Mouse (Mus musculus): ENCODE measurements around the gene Arhgap40.

GRCm38 (mm10) chr2:158596803-158597202 lies 84.2 kb downstream of the Arhgap40 start:
- TF ChIP-seq CTCF (IDR thresholded peaks at IDR 0.05; ENCODE audit: low read depth) (no peak), EP300 (IDR thresholded peaks at IDR 0.05; ENCODE audit: low read depth) (no peak)

Measured in liver, postnatal 0 days (tissue).